Mouse (Mus musculus): ENCODE results near the gene Sez6.

DNA sequence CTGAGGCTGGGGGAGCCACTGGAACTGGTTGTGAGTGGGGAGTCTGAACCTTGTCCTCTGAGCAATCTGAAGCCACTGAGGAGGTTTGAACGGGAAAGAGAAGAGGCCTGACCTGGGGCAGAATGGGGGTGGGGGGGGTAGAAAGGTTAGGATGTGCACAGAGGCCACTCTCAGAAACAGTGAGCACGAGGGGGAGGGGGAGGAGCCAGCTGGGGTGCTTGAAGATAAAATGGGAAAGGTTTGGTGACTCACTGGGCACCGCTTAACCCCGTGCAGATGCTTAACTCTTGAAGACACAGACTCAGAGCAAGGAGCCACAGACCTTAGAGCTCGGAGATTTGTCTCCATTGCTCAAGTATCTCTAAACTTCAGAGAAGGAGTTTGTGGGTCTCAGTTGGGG is 30.3 kb downstream of the Sez6 start:
- no peak for TF ChIP-seq POLR2A (IDR thresholded peaks at IDR 0.05; ENCODE audit: control insufficient read depth, extremely low read depth, insufficient read depth, low read length, poor library complexity)
- no peak for TF ChIP-seq CTCF (IDR thresholded peaks at IDR 0.05; ENCODE audit: borderline replicate concordance, control insufficient read depth, extremely low read depth, insufficient read depth, low read length, poor library complexity)

All from thymus, adult 2 months (tissue).